Mouse (Mus musculus) CH12.LX (cell line): ENCODE measurements around the gene Fbln5. TPM values are rescaled to one million over a fixed set of nuclear protein-coding genes. Genes with fewer than 3 reads are reported as not detected.

Source experiments
- DNase-seq: peaks from one replicate; pipeline ENCODE4 v3.0.0-alpha.2; 2013; ENCODE audit errors: extremely low read depth
- H3K27ac ChIP-seq: 2 replicates; pipeline ENCODE4 v1.5.1; 2012; ENCODE audit warnings: low read depth, mild to moderate bottlenecking, control low read depth, moderate library complexity; ENCODE audit not compliant: insufficient read depth
- H3K27me3 ChIP-seq: replicated peaks from 2 replicates; pipeline ENCODE3; 2012; ENCODE audit warnings: inconsistent platforms
- H3K36me3 ChIP-seq, 2 experiments: replicated peaks in 1 of 2; 2 replicates each; pipeline versions ENCODE3 to v1.6.1; 2012; ENCODE audit warnings: inconsistent platforms in 1 of 2, low read length in 1 of 2, mild to moderate bottlenecking in 1 of 2, mixed read lengths in 1 of 2, moderate library complexity in 1 of 2; ENCODE audit not compliant: control insufficient read depth in 1 of 2, insufficient read depth in 1 of 2
- H3K4me1 ChIP-seq, 2 experiments: 2 replicates each; pipeline ENCODE4 v1.6.1; 2012; ENCODE audit warnings: inconsistent platforms in 1 of 2, moderate library complexity in 1 of 2; ENCODE audit not compliant: insufficient read depth in 2 of 2, control insufficient read depth in 1 of 2
- H3K4me2 ChIP-seq: 2 replicates; pipeline ENCODE4 v1.6.1; 2012; ENCODE audit warnings: low read depth, mild to moderate bottlenecking, control low read depth; ENCODE audit not compliant: poor library complexity, insufficient read depth, severe bottlenecking
- H3K4me3 ChIP-seq, 3 experiments: fragments of 150-350 bp in 1 of 3; sonication (generic) in 1 of 3; replicated peaks in 1 of 3; 2 replicates each; pipeline versions ENCODE3 to v1.5.1; 2011 to 2012; ENCODE audit warnings: low read depth in 2 of 3, low read length in 2 of 3, mild to moderate bottlenecking in 2 of 3, moderate library complexity in 2 of 3, control low read depth in 1 of 3, improper control_type of control experiment in 1 of 3, inconsistent platforms in 1 of 3, mixed read lengths in 1 of 3; ENCODE audit not compliant: poor library complexity in 1 of 3
- H3K79me2 ChIP-seq: replicated peaks from 2 replicates; pipeline ENCODE4 v1.6.1; 2012; ENCODE audit warnings: mild to moderate bottlenecking, moderate library complexity; ENCODE audit not compliant: control insufficient read depth, poor library complexity, insufficient read depth, severe bottlenecking; ENCODE audit errors: extremely low read depth
- H3K9ac ChIP-seq: 2 replicates; pipeline ENCODE4 v1.6.1; 2012; ENCODE audit warnings: low read depth, mild to moderate bottlenecking, control low read depth, moderate library complexity; ENCODE audit not compliant: insufficient read depth
- H3K9me3 ChIP-seq: replicated peaks from 2 replicates; pipeline ENCODE3; 2012; ENCODE audit warnings: low read length, inconsistent platforms, mixed read lengths
- CHD2 ChIP-seq: IDR thresholded peaks from 2 replicates; pipeline ENCODE4 v1.6.1; 2011; ENCODE audit warnings: low read length, improper control_type of control experiment
- E2F4 ChIP-seq: IDR thresholded peaks from 2 replicates; pipeline ENCODE4 v1.6.1; 2011; ENCODE audit warnings: low read depth, low read length, improper control_type of control experiment; ENCODE audit not compliant: insufficient replicate concordance
- ETS1 ChIP-seq: conservative IDR thresholded peaks from 2 replicates; pipeline ENCODE4 v1.6.1; 2012; ENCODE audit warnings: low read depth, mild to moderate bottlenecking, inconsistent platforms, low read length, improper control_type of control experiment, moderate library complexity
- GABPA ChIP-seq: IDR thresholded peaks from 2 replicates; pipeline ENCODE4 v1.6.1; 2012; ENCODE audit warnings: low read depth, low read length, improper control_type of control experiment, inconsistent platforms; ENCODE audit not compliant: insufficient replicate concordance
- HCFC1 ChIP-seq: IDR thresholded peaks from 2 replicates; pipeline ENCODE4 v1.6.1; 2012; ENCODE audit warnings: low read depth, mild to moderate bottlenecking, inconsistent platforms, low read length, improper control_type of control experiment
- JUN ChIP-seq: IDR thresholded peaks from 2 replicates; pipeline ENCODE4 v1.6.1; 2011; ENCODE audit warnings: low read depth, mild to moderate bottlenecking, low read length, improper control_type of control experiment, moderate library complexity; ENCODE audit not compliant: insufficient read depth
- JUND ChIP-seq: conservative IDR thresholded peaks from 2 replicates; pipeline ENCODE4 v1.6.1; 2011; ENCODE audit warnings: low read depth, low read length, improper control_type of control experiment
- MAFK ChIP-seq: IDR thresholded peaks from 2 replicates; pipeline ENCODE4 v1.6.1; 2011; ENCODE audit warnings: low read length, improper control_type of control experiment; ENCODE audit not compliant: insufficient replicate concordance
- MAX ChIP-seq: IDR thresholded peaks from 2 replicates; pipeline ENCODE4 v1.6.1; 2011; ENCODE audit warnings: low read length, improper control_type of control experiment
- MAZ ChIP-seq: IDR thresholded peaks from 2 replicates; pipeline ENCODE4 v1.6.1; 2012; ENCODE audit warnings: low read depth, mild to moderate bottlenecking, inconsistent platforms, low read length, improper control_type of control experiment, moderate library complexity
- MYC ChIP-seq: IDR thresholded peaks from 2 replicates; pipeline ENCODE4 v1.6.1; 2011; ENCODE audit warnings: low read depth, mild to moderate bottlenecking, improper control_type of control experiment, low read length
- NELFE ChIP-seq: IDR thresholded peaks from 2 replicates; pipeline ENCODE4 v1.6.1; 2011; ENCODE audit warnings: low read depth, low read length, improper control_type of control experiment
- NRF1 ChIP-seq: IDR thresholded peaks from 2 replicates; pipeline ENCODE4 v1.6.1; 2014; ENCODE audit warnings: low read depth, mild to moderate bottlenecking, inconsistent platforms, low read length, improper control_type of control experiment, moderate library complexity
- PAX5 ChIP-seq: IDR thresholded peaks from 2 replicates; pipeline ENCODE4 v1.6.1; 2012; ENCODE audit warnings: low read length, inconsistent platforms, mixed read lengths
- POLR2A ChIP-seq: IDR thresholded peaks from 2 replicates; pipeline ENCODE4 v1.6.1; 2011; ENCODE audit warnings: low read depth, mild to moderate bottlenecking, improper control_type of control experiment, low read length
- POLR2AphosphoS2 ChIP-seq: IDR thresholded peaks from 2 replicates; pipeline ENCODE4 v1.6.1; 2011; ENCODE audit warnings: low read depth, low read length, improper control_type of control experiment
- RAD21 ChIP-seq: IDR thresholded peaks from 2 replicates; pipeline ENCODE4 v1.6.1; 2011; ENCODE audit warnings: low read depth, mild to moderate bottlenecking, low read length, improper control_type of control experiment, moderate library complexity
- RCOR1 ChIP-seq: conservative IDR thresholded peaks from 2 replicates; pipeline ENCODE4 v1.6.1; 2012; ENCODE audit warnings: low read depth, mild to moderate bottlenecking, inconsistent platforms, low read length, improper control_type of control experiment
- SMC3 ChIP-seq: IDR thresholded peaks from 2 replicates; pipeline ENCODE4 v1.6.1; 2011; ENCODE audit warnings: low read depth, low read length, improper control_type of control experiment
- TBP ChIP-seq: conservative IDR thresholded peaks from 2 replicates; pipeline ENCODE4 v1.6.1; 2011; ENCODE audit warnings: low read depth, low read length, improper control_type of control experiment
- TCF12 ChIP-seq: IDR thresholded peaks from 2 replicates; pipeline ENCODE4 v1.6.1; 2014; ENCODE audit warnings: low read depth, mild to moderate bottlenecking, inconsistent platforms, low read length, improper control_type of control experiment
- UBTF ChIP-seq: IDR thresholded peaks from 2 replicates; pipeline ENCODE4 v1.6.1; 2012; ENCODE audit warnings: low read depth, mild to moderate bottlenecking, inconsistent platforms, low read length, improper control_type of control experiment, moderate library complexity
- USF1 ChIP-seq: IDR thresholded peaks from 2 replicates; pipeline ENCODE4 v1.6.1; 2014; ENCODE audit warnings: low read depth, mild to moderate bottlenecking, inconsistent platforms, low read length, improper control_type of control experiment
- USF2 ChIP-seq: conservative IDR thresholded peaks from 2 replicates; pipeline ENCODE4 v1.6.1; 2011; ENCODE audit warnings: low read depth, low read length, improper control_type of control experiment
- ZC3H11A ChIP-seq: IDR thresholded peaks from 2 replicates; pipeline ENCODE4 v1.6.1; 2012; ENCODE audit warnings: low read depth, mild to moderate bottlenecking, inconsistent platforms, low read length, improper control_type of control experiment
- ZMIZ1 ChIP-seq: IDR thresholded peaks from 2 replicates; pipeline ENCODE4 v1.6.1; 2012; ENCODE audit warnings: low read depth, mild to moderate bottlenecking, inconsistent platforms, low read length, improper control_type of control experiment
- dilution Hi-C: fragments of 300-500 bp; cut with MboI; formaldehyde crosslinking; loops from 2 replicates; pipeline ENCODE4 v1.14.3; 2020; ENCODE audit warnings: low sequenced_read_pairs; ENCODE audit not compliant: extremely low pct_unique_long_range_greater_than_20kb, extremely low pct_ligation_motif_present
- in situ Hi-C: fragments of 300-500 bp; cut with MboI; formaldehyde crosslinking; loops from 3 replicates; pipeline ENCODE4 v1.14.3; 2019; ENCODE audit warnings: low sequenced_read_pairs, low pct_ligation_motif_present, low pct_unique_long_range_greater_than_20kb, mixed read lengths
- polyA plus RNA-seq: library from polyadenylated mRNA; unstranded; fragments of >175 nt; gene quantifications from 2 replicates; pipeline ENCODE4 v1.2.1, GENCODE M21; 2012; ENCODE audit warnings: low read depth; ENCODE audit not compliant: insufficient read length
- total RNA-seq, 2 experiments: library from RNA; depleted of rRNA; stranded (reverse); fragments of 300-350 nt in 1 of 2; fragments of >200 nt in 1 of 2; gene quantifications; 2 replicates each; pipeline ENCODE4 v1.2.3; 2012 to 2014

Fbln5 gene
- total and polyA plus RNA-seq, 3 experiments = 0.04 to 3.2 (median 0.11) TPM

DNA sequence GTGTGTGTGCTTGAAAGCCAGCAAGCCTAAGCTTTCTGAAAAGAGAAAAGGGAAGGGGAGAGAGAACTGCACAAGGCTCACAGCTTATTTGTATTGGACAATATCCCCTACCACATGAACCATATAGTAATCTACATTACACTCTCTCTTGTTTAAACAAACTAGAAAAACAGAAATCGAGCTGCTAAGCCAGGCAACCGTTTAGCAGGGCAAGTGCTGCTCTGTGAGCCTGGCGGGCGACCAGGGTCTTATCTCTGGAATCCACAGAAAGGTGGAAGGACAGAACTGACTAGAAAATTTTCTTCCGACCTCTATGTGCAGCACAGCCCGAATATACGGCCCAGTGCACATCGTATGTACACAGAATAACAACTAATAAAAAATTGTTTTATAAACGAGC is 32.5 kb upstream of the Fbln5 start:
- Histone ChIP-seq H3K27ac (no peak overlapping the region), H3K4me2 (no peak overlapping the region), H3K27me3 (no peaks in the 10 kb centered on the region), H3K36me3 (peaks cover 18 to 44% of the 10 kb centered on the region in 2 experiments), H3K79me2 (no peaks in the 10 kb centered on the region), H3K4me3 (no peak overlapping the region), H3K9me3 (no peaks in the 10 kb centered on the region), H3K9ac (no peak overlapping the region), H3K4me1 (no peaks in the 10 kb centered on the region)
- TF ChIP-seq POLR2A (no peak), TBP (no peak), MAX (no peak), NELFE (no peak), RCOR1 (no peak), ETS1 (no peak), RAD21 (no peak), POLR2AphosphoS2 (no peak), E2F4 (no peak), UBTF (no peak), ZC3H11A (no peak), USF2 (no peak), PAX5 (no peak), ZMIZ1 (no peak), NRF1 (no peak), SMC3 (no peak), JUND (no peak)
- dilution Hi-C loops = no loop called here
- no peak for DNase-seq
- in situ Hi-C loops = no loop called here

DNA sequence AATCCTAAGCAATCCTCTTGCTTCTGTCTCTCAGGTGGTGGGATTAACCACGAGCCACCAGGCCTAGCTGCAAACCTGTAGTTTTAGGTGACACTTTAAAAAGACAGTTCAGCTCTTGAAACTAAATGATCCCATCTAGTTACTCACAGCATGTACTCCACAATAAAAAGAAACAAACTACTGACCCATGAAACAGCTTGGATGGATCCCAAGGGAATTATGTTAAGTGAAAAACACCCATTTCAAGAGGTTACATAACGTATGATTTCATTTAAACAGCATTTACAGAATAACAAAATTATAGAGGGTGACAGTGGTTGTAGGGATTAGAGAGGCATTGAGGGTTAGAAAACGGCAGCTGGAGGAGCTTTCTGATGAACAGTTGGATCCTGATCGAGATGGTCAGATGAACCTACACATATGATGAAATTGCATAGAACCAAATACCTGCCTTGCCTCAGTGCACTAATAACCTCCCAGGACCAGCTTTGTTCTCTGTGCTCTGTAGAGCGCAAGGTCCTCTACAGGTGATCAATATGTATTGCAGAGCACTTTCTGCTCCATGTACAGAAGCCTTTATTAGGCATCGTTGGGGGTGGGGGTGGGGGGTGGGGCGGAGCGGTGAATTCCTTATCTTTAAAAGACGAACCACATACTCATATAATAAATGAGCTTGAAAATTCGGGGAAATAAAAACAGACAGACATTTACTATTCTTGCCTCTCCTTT is 17.9 kb upstream of the Fbln5 start:
- no peak for TF ChIP-seq ZMIZ1
- no peak for TF ChIP-seq HCFC1
- TF ChIP-seq MAFK = no peak
- no peak for TF ChIP-seq MAZ
- no peak; the same call in 1 of the 2 replicates for TF ChIP-seq RAD21
- TF ChIP-seq GABPA = no peak
- no peak for TF ChIP-seq NRF1
- TF ChIP-seq ZC3H11A = no peak
- no peak for TF ChIP-seq USF2
- TF ChIP-seq TCF12 = no peak
- TF ChIP-seq USF1 = no peak
- TF ChIP-seq MYC = no peak
- TF ChIP-seq CHD2 = no peak
- TF ChIP-seq TBP = no peak
- no peak for TF ChIP-seq NELFE
- no peak for TF ChIP-seq JUN
- TF ChIP-seq SMC3 = no peak
- Histone ChIP-seq H3K79me2 (no peaks in the 10 kb centered on the region), H3K4me3 (no peak overlapping the region), H3K9me3 (no peaks in the 10 kb centered on the region), H3K27ac (no peak overlapping the region), H3K4me2 (no peak overlapping the region), H3K4me1 (no peaks in the 10 kb centered on the region), H3K36me3 (peaks cover 41 to 55% of the 10 kb centered on the region in 2 experiments), H3K9ac (no peak overlapping the region), H3K27me3 (no peaks in the 10 kb centered on the region)
- in situ Hi-C loops = no loop called here
- dilution Hi-C loops = no loop called here
- no peak for DNase-seq
